Mouse (Mus musculus) heart, embryonic 13.5 days (tissue): ENCODE data around the gene Mia. TPM values are rescaled to one million over a fixed set of nuclear protein-coding genes. Genes with fewer than 3 reads are reported as not detected.

ENCODE experiments used
- ATAC-seq: fragments of 200-750 bp; cut with Nextera tagmentation; 2 replicates; pipeline ENCODE4 v1.8.0; 2017; ENCODE audit warnings: moderate TSS enrichment; ENCODE audit not compliant: insufficient number of reproducible peaks, low FRiP score, low TSS enrichment; ENCODE audit errors: extremely low read depth
- H3K27ac ChIP-seq: fragments of 300-500 bp; sonication (generic); replicated peaks from 2 replicates; pipeline ENCODE4 v1.5.1; 2015; ENCODE audit warnings: moderate library complexity, mild to moderate bottlenecking, inconsistent platforms
- H3K27me3 ChIP-seq: fragments of 300-500 bp; sonication (generic); replicated peaks from 2 replicates; pipeline ENCODE4 v1.6.1; 2015; ENCODE audit warnings: mild to moderate bottlenecking, inconsistent platforms
- H3K36me3 ChIP-seq: fragments of 300-500 bp; sonication (generic); 2 replicates; pipeline ENCODE4 v1.6.1; 2015; ENCODE audit warnings: mild to moderate bottlenecking, inconsistent platforms
- H3K4me1 ChIP-seq: fragments of 300-500 bp; sonication (generic); 2 replicates; pipeline ENCODE4 v1.6.1; 2015; ENCODE audit warnings: inconsistent platforms
- H3K4me2 ChIP-seq: fragments of 300-500 bp; sonication (generic); 2 replicates; pipeline ENCODE4 v1.6.1; 2015; ENCODE audit warnings: inconsistent platforms, mild to moderate bottlenecking, moderate library complexity
- H3K4me3 ChIP-seq: fragments of 300-500 bp; sonication (generic); 2 replicates; pipeline ENCODE4 v1.5.1; 2015; ENCODE audit warnings: moderate library complexity, mild to moderate bottlenecking, inconsistent platforms
- H3K9ac ChIP-seq: fragments of 300-500 bp; sonication (generic); 2 replicates; pipeline ENCODE4 v1.6.1; 2015; ENCODE audit warnings: inconsistent platforms, mild to moderate bottlenecking, moderate library complexity
- H3K9me3 ChIP-seq: fragments of 300-500 bp; sonication (generic); 2 replicates; pipeline ENCODE4 v1.6.1; 2016; ENCODE audit warnings: inconsistent platforms
- WGBS: fragments of 180-500 bp; shearing (Covaris S2); methylation state at CpG from one replicate; pipeline ENCODE4 v1.1.7; 2015; ENCODE audit warnings: mixed read lengths; 5-methylcytosine and 5-hydroxymethylcytosine counted together
- polyA plus RNA-seq: library from polyadenylated mRNA; unstranded; fragments of >200 nt; fragmentation: Nextera tagmentation; extraction: Ambion mirVana; gene quantifications from 2 replicates; pipeline ENCODE4 v1.2.1, GENCODE M21; 2015

The Mia gene
- polyA plus RNA-seq, 1 experiment from 2014 or later, result 4.8 TPM

- ATAC-seq, result peak; percentile 83
- H3K4me1 ChIP-seq, result peaks cover 50% of the 10 kb centered on the region
- H3K9ac ChIP-seq, result peak within 1 kb of the TSS; percentile 96
- H3K27ac ChIP-seq, result peak within 1 kb of the TSS; percentile 98
- peaks cover 56% of the 10 kb centered on the region for H3K36me3 ChIP-seq
- H3K9me3 ChIP-seq, result no peaks in the 10 kb centered on the region
- 1% methylated on average over 60 of the region's 61 CpGs for WGBS
- no peaks in the 10 kb centered on the region for H3K27me3 ChIP-seq
- H3K4me3 ChIP-seq, result peak within 1 kb of the TSS; percentile 80
- H3K4me2 ChIP-seq, result peak within 1 kb of the TSS; percentile 87
Measured at GRCm38 (mm10) chr7:27166614-27167474, 14.1 kb downstream of the Mia start, which contains the start of gene Egln2. Gene Egln2, minus strand, starts transcription at chr7:27166802.

GRCm38 (mm10) chr7:27166229-27166613, 14.7 kb downstream of the Mia start:
- Histone ChIP-seq H3K9ac (peak overlapping the region; percentile 96), H3K27me3 (no peaks in the 10 kb centered on the region), H3K9me3 (no peaks in the 10 kb centered on the region), H3K4me3 (peak overlapping the region; percentile 80), H3K36me3 (peaks cover 55% of the 10 kb centered on the region), H3K27ac (peak overlapping the region; percentile 98), H3K4me1 (peaks cover 56% of the 10 kb centered on the region), H3K4me2 (peak overlapping the region; percentile 87)
- whole genome bisulfite sequencing, result under 1% methylated on average over 20 of the region's 43 CpGs
- ATAC-seq, result peak; percentile 82

- Histone ChIP-seq H3K4me3 (peak overlapping the region; percentile 80), H3K9me3 (no peaks in the 10 kb centered on the region), H3K4me1 (peaks cover 60% of the 10 kb centered on the region), H3K27ac (peak overlapping the region; percentile 98), H3K27me3 (no peaks in the 10 kb centered on the region), H3K9ac (peak overlapping the region; percentile 96), H3K4me2 (peak overlapping the region; percentile 87), H3K36me3 (peaks cover 54% of the 10 kb centered on the region)
- 3% methylated on average over 8 of the region's 8 CpGs for WGBS
- ATAC-seq, result no peak
Measured at GRCm38 (mm10) chr7:27165696-27166095, 15.3 kb downstream of the Mia start.

GRCm38 (mm10) chr7:27165007-27165655, 15.8 kb downstream of the Mia start:
- H3K4me1 ChIP-seq, result peaks cover 65% of the 10 kb centered on the region
- 66% methylated on average over 23 of the region's 23 CpGs for WGBS
- peak overlapping the region; percentile 98 for H3K27ac ChIP-seq

GRCm38 (mm10) chr7:27164112-27164947, 16.6 kb downstream of the Mia start:
- 79% methylated on average over 33 of the region's 33 CpGs for WGBS
- no peak for ATAC-seq
- H3K36me3 ChIP-seq, result peaks cover 51% of the 10 kb centered on the region
- peak overlapping the region; percentile 96 for H3K9ac ChIP-seq
- peak overlapping the region; percentile 87 for H3K4me2 ChIP-seq
- H3K9me3 ChIP-seq, result no peaks in the 10 kb centered on the region
- no peak overlapping the region for H3K27ac ChIP-seq
- peaks cover 66% of the 10 kb centered on the region for H3K4me1 ChIP-seq
- H3K4me3 ChIP-seq, result peak overlapping the region; percentile 80
- no peaks in the 10 kb centered on the region for H3K27me3 ChIP-seq

More at GRCm38 (mm10) chr7:27165007-27165655, 15.8 kb downstream of the Mia start:
- Histone ChIP-seq H3K36me3 (peaks cover 49% of the 10 kb centered on the region), H3K9ac (peak overlapping the region; percentile 96), H3K27me3 (no peaks in the 10 kb centered on the region), H3K9me3 (no peaks in the 10 kb centered on the region), H3K4me3 (peak overlapping the region; percentile 80), H3K4me2 (peak overlapping the region; percentile 87)
- ATAC-seq, result no peak

GRCm38 (mm10) chr7:27163450-27163805, 17.5 kb downstream of the Mia start:
- H3K4me2 ChIP-seq, result peak overlapping the region; percentile 87
- WGBS, result 57% methylated on average over 5 of the region's 5 CpGs
- peaks cover 66% of the 10 kb centered on the region for H3K4me1 ChIP-seq
- peak overlapping the region; percentile 96 for H3K9ac ChIP-seq
- 0 out of 2 replicates have a peak overlapping the region, but pooled peaks have one; percentile 6 for H3K27ac ChIP-seq
- H3K9me3 ChIP-seq, result no peaks in the 10 kb centered on the region
- no peak for ATAC-seq
- H3K36me3 ChIP-seq, result peaks cover 58% of the 10 kb centered on the region
- no peaks in the 10 kb centered on the region for H3K27me3 ChIP-seq
- peak overlapping the region; percentile 80 for H3K4me3 ChIP-seq

- Histone ChIP-seq H3K9me3 (no peaks in the 10 kb centered on the region), H3K9ac (peak overlapping the region; percentile 96), H3K4me2 (peak overlapping the region; percentile 87), H3K27me3 (no peaks in the 10 kb centered on the region), H3K27ac (no peak overlapping the region), H3K36me3 (peaks cover 63% of the 10 kb centered on the region), H3K4me1 (peaks cover 63% of the 10 kb centered on the region), H3K4me3 (peak overlapping the region; percentile 80)
- ATAC-seq, result no peak
- WGBS, result 74% methylated on average over 5 of the region's 5 CpGs
Measured at GRCm38 (mm10) chr7:27162780-27163449, 18.0 kb downstream of the Mia start.

GRCm38 (mm10) chr7:27161744-27162143, 19.2 kb downstream of the Mia start:
- Histone ChIP-seq H3K36me3 (peaks cover 72% of the 10 kb centered on the region), H3K4me1 (peaks cover 55% of the 10 kb centered on the region)

GRCm38 (mm10) chr7:27160921-27161320, 20.0 kb downstream of the Mia start:
- peaks cover 55% of the 10 kb centered on the region for H3K4me1 ChIP-seq
- H3K27ac ChIP-seq, result no peak overlapping the region; the same call in 1 of the 2 replicates
- no peaks in the 10 kb centered on the region for H3K9me3 ChIP-seq
- H3K27me3 ChIP-seq, result no peaks in the 10 kb centered on the region
- H3K36me3 ChIP-seq, result peaks cover 72% of the 10 kb centered on the region
- H3K4me2 ChIP-seq, result no peak overlapping the region
- H3K4me3 ChIP-seq, result no peak overlapping the region
- no peak for ATAC-seq
- H3K9ac ChIP-seq, result no peak overlapping the region
- 85% methylated on average over 3 of the region's 3 CpGs for WGBS

More at GRCm38 (mm10) chr7:27161744-27162143, 19.2 kb downstream of the Mia start:
- no peak for ATAC-seq
- H3K27ac ChIP-seq, result no peak overlapping the region
- H3K4me2 ChIP-seq, result no peak overlapping the region
- H3K9me3 ChIP-seq, result no peaks in the 10 kb centered on the region
- H3K27me3 ChIP-seq, result no peaks in the 10 kb centered on the region
- H3K4me3 ChIP-seq, result no peak overlapping the region
- H3K9ac ChIP-seq, result 0 out of 2 replicates have a peak overlapping the region, but pooled peaks have one; percentile 33
- WGBS, result 64% methylated on average over 4 of the region's 4 CpGs

GRCm38 (mm10) chr7:27159882-27160281, 21.1 kb downstream of the Mia start:
- Histone ChIP-seq H3K27ac (no peak overlapping the region), H3K9me3 (no peaks in the 10 kb centered on the region), H3K4me1 (peaks cover 46% of the 10 kb centered on the region), H3K36me3 (peaks cover 72% of the 10 kb centered on the region), H3K4me2 (no peak overlapping the region), H3K9ac (no peak overlapping the region), H3K27me3 (no peaks in the 10 kb centered on the region), H3K4me3 (no peak overlapping the region)
- 16% methylated on average over 8 of the region's 8 CpGs for WGBS
- ATAC-seq, result peak; percentile 72
